Mouse (Mus musculus) thymus, adult 2 months (tissue): ENCODE measurements at regions not wholly inside any gene's neighbourhood (a gene's known extent, or its start where the extent isn't known, plus 50 kb on each side); places are given as distances from the start of the nearest gene placed in this dataset.

Experiments
- DNase-seq: peaks from one replicate; pipeline ENCODE4 v3.0.0; 2021
- H3K27ac ChIP-seq: fragments of 200-500 bp; 2 replicates; pipeline ENCODE4 v1.5.1; 2012; ENCODE audit warnings: low read length, control low read depth; ENCODE audit not compliant: control insufficient read depth, insufficient read depth
- H3K27me3 ChIP-seq: fragments of 200-500 bp; 2 replicates; pipeline ENCODE4 v1.6.1; 2012; ENCODE audit warnings: mild to moderate bottlenecking, low read length, moderate library complexity, mixed read lengths; ENCODE audit not compliant: control insufficient read depth, insufficient read depth
- H3K36me3 ChIP-seq: fragments of 200-500 bp; 2 replicates; pipeline ENCODE4 v1.6.1; 2012; ENCODE audit warnings: mild to moderate bottlenecking, low read length, moderate library complexity; ENCODE audit not compliant: control insufficient read depth, insufficient read depth
- H3K4me1 ChIP-seq: fragments of 200-500 bp; replicated peaks from 2 replicates; pipeline ENCODE4 v1.6.1; 2012; ENCODE audit warnings: low read length; ENCODE audit not compliant: control insufficient read depth, insufficient read depth
- H3K4me3 ChIP-seq: fragments of 200-500 bp; 2 replicates; pipeline ENCODE4 v1.5.1; 2012; ENCODE audit warnings: mild to moderate bottlenecking, low read length, control low read depth, moderate library complexity; ENCODE audit not compliant: control insufficient read depth, insufficient read depth
- CTCF ChIP-seq: fragments of 200-500 bp; IDR thresholded peaks from 2 replicates; pipeline ENCODE4 v1.5.1; 2012; ENCODE audit warnings: mild to moderate bottlenecking, control low read depth, low read length, moderate library complexity, borderline replicate concordance; ENCODE audit not compliant: control insufficient read depth, poor library complexity, insufficient read depth; ENCODE audit errors: extremely low read depth
- POLR2A ChIP-seq: fragments of 200-500 bp; IDR thresholded peaks from 2 replicates; pipeline ENCODE4 v1.6.1; 2012; ENCODE audit warnings: mild to moderate bottlenecking, low read length, control low read depth, moderate library complexity; ENCODE audit not compliant: control insufficient read depth, poor library complexity, insufficient read depth; ENCODE audit errors: extremely low read depth
- WGBS: fragments of 180-500 bp; shearing (Covaris S2); methylation state at CpG from one replicate; pipeline ENCODE4 v1.1.7; 2018; 5-methylcytosine and 5-hydroxymethylcytosine counted together

DNA sequence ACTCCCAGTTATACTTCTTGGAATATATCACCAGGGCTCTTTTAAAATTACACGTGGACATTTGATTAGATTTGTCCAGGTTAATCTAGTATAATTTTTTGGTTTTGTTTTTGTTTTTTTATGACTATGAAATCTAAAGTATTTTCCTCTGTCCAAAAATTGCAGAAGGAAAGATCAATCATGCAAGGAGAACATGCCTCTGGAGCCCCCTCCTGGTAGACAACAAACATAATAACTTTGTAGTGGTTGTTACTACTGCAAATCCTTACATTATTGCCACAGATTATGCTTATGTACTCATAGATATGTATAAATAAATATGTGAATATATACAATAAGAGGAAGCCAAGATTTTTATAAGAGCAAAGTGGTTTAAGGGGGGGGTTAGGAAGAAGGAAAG is 404.2 kb upstream of the Chl1 start:
- no peak overlapping the region for H3K4me3 ChIP-seq
- H3K36me3 ChIP-seq, result no peaks in the 10 kb centered on the region
- no peak for TF ChIP-seq CTCF
- no peak for DNase-seq
- WGBS, result 54% methylated on average over 1 of the region's 1 CpGs
- H3K4me1 ChIP-seq, result no peaks in the 10 kb centered on the region
- no peaks in the 10 kb centered on the region for H3K27me3 ChIP-seq
- H3K27ac ChIP-seq, result no peak overlapping the region

DNA sequence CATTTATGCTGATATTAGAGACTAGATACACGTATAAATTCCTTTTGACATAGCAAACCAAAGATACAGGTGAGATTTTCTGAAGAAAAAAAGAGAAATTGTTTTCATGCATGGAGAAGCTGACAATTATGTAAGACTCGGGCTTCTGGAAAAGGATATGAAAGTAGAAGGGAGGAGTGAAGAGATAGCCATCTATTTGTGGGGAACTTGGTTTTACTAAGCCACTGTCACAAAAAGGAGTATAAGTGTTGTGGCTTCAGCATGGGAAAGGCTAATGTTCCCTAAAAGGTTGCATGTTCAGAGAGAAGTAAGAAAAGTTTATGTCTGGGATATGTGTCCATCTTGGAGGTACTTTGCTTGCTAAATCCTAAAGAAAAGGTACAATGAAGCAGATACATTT is 390.8 kb upstream of the Chl1 start:
- no peak for TF ChIP-seq CTCF
- no peak for TF ChIP-seq POLR2A
- Histone ChIP-seq H3K27ac (no peak overlapping the region), H3K36me3 (no peaks in the 10 kb centered on the region), H3K4me1 (no peaks in the 10 kb centered on the region), H3K4me3 (no peak overlapping the region), H3K27me3 (no peaks in the 10 kb centered on the region)
- WGBS, result 44% methylated on average over 2 of the region's 2 CpGs
- no peak for DNase-seq

DNA sequence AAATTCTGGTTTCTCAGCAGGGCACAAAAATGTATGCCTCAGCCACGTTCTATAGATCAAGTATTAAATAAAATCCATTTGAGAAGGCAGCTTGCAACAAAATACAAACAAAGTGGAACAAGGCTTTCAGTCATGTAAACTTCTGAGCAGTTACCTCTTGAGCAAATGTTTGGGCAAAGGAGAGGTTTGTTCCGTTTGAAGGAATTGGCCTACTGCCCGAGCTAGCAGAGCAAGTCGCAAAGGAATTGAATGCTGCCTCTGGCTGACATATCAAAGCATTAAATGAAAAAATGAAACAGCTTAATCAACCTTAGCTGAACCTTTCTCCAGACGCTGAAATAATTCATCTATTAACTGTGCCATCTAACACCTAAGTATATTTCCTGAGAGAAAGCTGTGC is 369.5 kb upstream of the Chl1 start:
- Histone ChIP-seq H3K27me3 (no peaks in the 10 kb centered on the region), H3K27ac (no peak overlapping the region), H3K36me3 (no peaks in the 10 kb centered on the region), H3K4me1 (no peaks in the 10 kb centered on the region), H3K4me3 (no peak overlapping the region)
- no peak for DNase-seq
- TF ChIP-seq POLR2A (no peak), CTCF (no peak)
- WGBS, result 85% methylated on average over 5 of the region's 5 CpGs

DNA sequence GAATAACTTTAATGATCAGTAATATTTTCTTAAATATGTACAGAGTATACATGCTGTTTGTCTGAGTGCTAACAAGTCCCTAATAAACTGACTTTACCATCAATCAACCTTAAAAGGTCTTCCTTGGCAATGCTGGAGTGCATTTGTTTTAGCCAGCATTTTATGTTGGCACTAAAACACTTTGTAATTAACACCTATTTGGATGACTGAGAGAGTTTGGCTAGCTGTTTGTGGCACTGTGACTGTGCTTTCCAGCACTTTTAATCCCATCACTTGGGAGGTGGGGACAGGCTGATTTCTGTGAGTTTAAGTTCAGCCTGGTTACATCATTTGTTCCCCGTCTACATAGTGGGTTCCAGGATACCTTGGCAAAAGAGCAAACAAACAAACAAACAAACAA is 332.5 kb upstream of the Chl1 start:
- Histone ChIP-seq H3K4me1 (no peaks in the 10 kb centered on the region), H3K36me3 (no peaks in the 10 kb centered on the region), H3K27me3 (no peaks in the 10 kb centered on the region), H3K27ac (no peak overlapping the region), H3K4me3 (no peak overlapping the region)
- WGBS, result 95% methylated on average over 1 of the region's 1 CpGs
- no peak for DNase-seq
- TF ChIP-seq POLR2A (no peak), CTCF (no peak)

DNA sequence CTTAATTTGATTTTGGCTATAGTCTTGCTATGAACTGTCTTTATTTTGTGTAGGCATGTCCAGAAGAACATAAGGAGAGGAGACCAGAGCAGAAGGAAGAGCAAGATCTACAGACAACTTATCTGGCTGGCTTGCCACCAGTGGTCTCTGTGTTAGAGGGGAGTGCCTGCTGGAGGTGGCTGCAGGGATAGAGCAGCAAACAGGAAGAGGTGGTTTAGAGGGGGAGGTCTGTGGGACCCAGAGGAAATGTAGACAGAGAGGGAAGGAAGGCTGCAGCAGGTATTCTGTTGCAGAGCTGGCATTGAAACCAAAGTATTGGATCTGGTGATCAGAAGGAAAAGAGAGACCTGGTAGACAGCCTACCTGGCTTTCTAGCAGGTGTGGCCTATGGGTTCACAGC is 327.0 kb upstream of the Chl1 start:
- no peaks in the 10 kb centered on the region for H3K36me3 ChIP-seq
- H3K27ac ChIP-seq, result no peak overlapping the region
- H3K27me3 ChIP-seq, result no peaks in the 10 kb centered on the region
- DNase-seq, result no peak
- TF ChIP-seq CTCF, result no peak
- no peak for TF ChIP-seq POLR2A
- no peak overlapping the region for H3K4me3 ChIP-seq
- no peaks in the 10 kb centered on the region for H3K4me1 ChIP-seq

DNA sequence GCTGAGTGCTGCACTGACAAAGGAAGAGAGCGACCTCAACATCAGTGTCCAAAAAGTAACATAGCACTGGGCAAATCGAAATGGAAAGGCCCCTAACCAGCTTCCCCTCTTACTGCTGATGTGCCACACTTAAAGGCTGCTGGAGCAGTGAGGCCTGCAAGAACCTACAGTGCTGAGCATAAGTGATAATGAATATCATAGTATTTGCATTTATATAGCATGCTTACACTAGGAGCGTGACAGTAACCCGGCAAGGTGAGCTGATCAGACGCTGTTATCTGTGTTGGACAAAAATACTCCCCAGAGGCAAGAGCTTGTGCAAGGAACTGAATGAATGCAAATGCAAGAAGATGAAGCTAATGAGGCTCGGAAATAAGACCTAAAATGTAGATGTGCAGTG is 313.5 kb upstream of the Chl1 start:
- WGBS, result 92% methylated on average over 6 of the region's 6 CpGs
- DNase-seq, result no peak
- no peak overlapping the region for H3K27ac ChIP-seq
- no peak overlapping the region for H3K4me3 ChIP-seq
- no peaks in the 10 kb centered on the region for H3K27me3 ChIP-seq
- H3K4me1 ChIP-seq, result no peaks in the 10 kb centered on the region
- H3K36me3 ChIP-seq, result no peaks in the 10 kb centered on the region
- no peak for TF ChIP-seq POLR2A
- no peak for TF ChIP-seq CTCF

DNA sequence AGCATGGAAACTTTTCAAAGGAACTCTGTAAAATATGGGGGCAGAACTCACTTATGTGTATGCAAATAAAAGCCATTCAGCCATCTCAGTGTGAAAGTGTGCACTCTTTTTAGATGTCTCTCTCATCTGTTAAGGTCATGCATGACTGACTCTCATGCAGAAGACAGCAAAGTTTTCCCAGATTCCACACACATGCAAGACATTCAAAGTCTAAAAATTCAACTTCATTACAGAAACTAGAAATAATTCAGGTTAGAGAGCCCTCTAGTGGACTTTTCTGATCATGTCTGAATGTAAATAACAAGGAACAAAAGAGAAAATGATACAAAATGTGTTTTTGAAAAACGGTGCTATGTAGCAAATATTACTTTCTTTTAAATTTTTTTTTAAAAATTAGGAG is 308.8 kb upstream of the Chl1 start:
- H3K4me3 ChIP-seq, result no peak overlapping the region
- H3K4me1 ChIP-seq, result no peaks in the 10 kb centered on the region
- DNase-seq, result no peak
- 11% methylated on average over 1 of the region's 1 CpGs for WGBS
- no peak overlapping the region for H3K27ac ChIP-seq
- TF ChIP-seq POLR2A (no peak), CTCF (no peak)
- no peaks in the 10 kb centered on the region for H3K27me3 ChIP-seq
- no peaks in the 10 kb centered on the region for H3K36me3 ChIP-seq
